Mouse (Mus musculus) cerebellum, postnatal 4 days (tissue): ENCODE results near the gene Mapk14.
"Not testable (repeated sequence)": the region's sequence is repeated elsewhere in the genome, so short reads cannot be mapped to it uniquely, and the experiment has no call there.

Experiments
- DNase-seq, 2 experiments: peaks; one replicate each; pipeline ENCODE4 v3.0.0; 2022; ENCODE audit warnings: low spot score in 2 of 2, mixed read lengths in 1 of 2

Mapk14 gene

DNA sequence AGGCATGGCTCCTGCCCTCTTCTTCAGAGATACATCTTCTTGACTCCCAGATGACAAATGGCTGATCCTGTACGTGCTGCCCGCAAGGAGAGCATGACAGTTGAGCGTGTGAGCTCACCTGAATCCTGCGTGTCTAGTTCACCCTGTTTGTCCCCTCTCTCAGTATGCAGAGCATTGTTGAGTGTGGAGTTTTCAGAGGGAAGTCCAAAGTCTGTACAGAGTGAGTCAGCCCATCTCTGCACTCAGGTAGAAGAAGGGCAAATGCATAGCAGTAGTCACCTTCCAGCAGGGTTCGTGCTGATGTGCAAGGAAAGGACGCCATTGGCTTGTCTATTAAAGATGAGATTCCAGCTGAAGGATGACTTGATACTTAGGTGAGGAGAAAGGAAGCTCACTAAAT lies 48.1 kb downstream of the Mapk14 start:
- DNase-seq, result no peak

DNA sequence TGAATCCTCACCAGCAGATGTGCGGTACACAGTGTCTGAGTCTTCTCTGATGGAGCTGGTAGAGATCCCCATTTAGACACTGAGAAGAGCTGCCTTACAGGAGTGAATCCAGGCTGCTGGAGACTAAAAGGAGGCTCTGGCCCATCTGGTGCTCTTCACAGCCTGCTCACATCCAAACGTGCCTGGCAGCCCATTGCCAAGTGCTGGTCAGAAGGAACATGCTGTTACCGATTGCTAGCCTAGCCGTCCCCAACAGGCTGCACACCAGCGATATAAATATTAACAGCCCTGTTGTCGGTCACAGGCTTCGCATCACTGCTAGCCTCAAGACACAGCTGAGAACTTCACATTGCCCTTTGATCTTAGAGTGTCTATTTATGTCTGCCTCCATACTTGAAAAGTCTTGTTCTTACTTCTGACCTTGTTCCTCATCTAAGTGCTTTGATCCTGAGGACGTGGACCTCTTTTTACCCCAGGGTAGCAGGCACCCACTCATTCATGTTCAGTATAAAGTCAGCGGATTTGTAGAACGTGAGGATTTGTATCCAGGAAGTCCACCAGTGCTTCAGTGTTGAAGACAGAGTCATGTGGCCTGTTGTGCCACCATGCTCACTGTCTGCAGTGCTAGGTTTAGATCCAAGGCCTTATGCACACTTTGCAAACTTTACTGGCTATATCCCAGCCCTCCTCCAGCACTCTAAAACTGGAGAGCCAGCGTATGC lies 52.2 kb downstream of the Mapk14 start:
- no peak for DNase-seq

DNA sequence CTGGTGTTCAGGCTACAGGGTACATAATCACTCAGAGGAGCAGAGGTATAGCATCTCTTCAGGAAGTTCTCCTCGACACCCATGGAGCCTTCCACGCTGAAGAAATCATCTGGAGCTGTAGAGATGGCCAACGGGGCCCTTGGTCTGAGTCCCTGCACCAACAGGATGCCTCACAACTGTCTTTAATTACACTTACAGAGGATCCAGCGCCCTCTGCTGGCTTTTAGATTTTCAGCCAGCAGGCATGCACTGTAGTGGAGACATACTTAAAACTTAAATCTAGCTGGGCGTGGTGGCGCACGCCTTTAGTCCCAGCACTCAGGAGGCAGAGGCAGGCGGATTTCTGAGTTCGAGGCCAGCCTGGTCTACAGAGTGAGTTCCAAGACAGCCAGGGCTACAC lies 52.8 kb downstream of the Mapk14 start:
- no peak for DNase-seq

DNA sequence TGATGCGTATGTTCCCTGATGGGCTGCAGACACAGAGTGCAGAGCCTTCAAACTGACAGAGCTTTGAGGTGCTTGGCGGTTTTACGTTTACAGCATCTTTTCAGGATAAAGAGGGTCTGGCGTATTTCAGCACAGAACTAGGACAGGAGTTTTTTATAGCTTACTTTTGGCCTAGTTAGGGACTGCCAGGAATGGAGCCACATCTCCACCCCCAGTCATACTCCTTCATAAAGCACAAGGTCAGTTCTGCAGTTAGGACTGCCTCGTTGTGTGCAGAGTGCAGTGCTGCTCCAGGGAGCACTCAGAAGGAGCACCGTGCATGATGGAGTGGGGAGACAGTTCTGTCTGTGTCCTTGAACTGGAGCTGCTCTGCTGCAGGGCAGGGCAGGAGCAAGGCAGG lies 54.6 kb downstream of the Mapk14 start:
- DNase-seq, result no peak

DNA sequence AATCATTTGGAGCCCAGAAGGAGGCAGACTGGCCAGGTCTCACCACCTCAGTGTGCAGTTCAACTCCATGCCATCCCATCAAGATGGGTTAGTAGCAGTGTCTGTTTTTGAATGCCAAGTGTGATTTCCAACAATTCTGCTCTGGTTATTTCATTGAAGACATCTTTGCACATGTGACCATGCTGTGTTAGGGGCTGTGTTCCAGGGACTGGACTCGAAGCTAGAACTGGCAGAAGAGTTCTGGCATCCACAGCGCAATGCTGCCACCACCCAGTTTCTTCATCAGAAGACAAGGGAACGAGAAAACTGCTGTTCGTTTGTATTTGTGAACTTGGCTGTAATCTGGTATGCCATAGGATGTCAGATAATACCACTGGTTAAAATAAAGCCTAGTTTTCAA lies 56.9 kb downstream of the Mapk14 start:
- no peak for DNase-seq

DNA sequence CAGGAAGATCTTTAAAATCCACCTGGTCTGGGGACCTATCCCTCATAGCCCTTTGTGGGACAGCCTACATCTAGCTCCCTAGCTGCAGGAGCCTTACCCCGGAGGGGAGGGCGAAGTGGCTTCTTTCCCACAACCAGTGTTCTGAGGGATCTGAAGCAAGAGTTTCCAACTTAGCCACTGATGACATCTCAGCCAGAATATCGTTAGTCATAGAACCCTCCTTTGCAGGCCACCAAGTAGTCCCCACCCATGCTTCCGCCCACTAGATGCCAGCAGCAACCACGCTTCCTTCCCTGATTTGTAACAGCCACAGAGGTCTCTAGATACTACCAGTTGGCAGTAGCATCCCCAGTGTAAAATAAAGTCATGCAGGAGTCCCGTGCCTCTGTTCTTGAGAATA lies 59.5 kb downstream of the Mapk14 start:
- no peak for DNase-seq

DNA sequence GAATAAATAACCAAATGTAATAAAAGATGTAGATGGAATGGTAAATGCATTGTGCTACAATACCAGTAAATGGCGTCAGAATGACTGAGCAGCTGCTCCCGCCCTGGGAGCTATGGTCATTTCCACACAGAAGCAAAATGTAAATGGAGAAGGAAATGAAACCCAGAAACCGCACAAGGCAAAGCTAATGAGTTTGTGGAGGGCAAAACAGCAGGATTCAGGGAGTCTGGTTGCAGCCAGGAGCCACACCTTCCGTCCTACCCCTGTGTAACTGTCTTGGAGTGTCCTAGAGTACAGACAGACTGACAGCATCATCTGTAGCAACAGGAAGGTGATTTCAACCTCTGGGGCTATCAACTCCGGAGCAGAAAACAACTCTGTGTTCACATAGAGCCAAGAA lies 65.3 kb downstream of the Mapk14 start:
- no peak for DNase-seq

DNA sequence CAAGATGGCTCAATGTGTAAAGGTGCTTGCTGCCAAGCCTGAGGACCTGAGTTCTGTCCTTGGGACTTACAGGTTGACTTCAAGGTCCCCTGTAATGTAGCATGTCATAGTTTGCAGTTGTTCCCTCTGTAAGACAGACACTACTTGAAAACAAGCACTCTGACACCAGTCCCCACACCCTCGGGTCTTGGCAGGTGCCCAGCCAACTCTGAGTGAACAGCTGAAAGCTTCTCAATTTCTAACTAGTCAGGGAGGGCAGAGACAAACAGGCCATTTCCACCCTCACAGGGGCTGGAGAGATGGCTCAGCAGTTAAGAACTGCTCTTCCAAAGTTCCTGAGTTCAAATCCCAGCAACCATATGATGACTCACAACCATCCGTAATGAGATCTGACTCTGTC lies 66.3 kb downstream of the Mapk14 start:
- DNase-seq, result no peak

DNA sequence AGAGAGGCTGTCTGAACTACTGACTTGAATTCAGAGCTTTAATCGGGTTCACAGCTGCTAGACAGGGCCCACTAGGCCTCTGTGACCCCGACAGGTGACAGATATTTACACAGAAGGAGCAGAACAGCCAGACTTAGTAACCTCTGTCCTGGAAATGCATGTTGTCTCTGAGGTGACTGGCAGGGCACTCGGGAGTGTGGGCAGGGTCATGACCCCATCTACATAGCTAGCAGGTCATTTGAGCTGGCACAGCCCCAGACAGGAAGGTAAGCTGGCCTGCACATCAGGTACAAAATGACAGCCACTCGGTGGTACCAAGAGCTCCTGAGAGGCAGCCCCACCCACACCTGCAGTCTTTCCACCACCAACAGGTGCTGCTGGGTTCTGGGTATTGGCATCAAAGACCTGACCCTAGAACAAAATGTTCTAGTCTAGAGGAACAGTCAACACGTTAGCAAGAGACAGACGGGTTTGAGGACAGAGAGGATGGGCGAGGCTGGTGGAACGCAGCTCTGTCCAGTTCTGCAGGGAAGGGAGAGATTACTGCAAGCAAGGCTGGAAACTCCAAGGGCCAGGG lies 69.7 kb downstream of the Mapk14 start:
- no peak for DNase-seq

DNA sequence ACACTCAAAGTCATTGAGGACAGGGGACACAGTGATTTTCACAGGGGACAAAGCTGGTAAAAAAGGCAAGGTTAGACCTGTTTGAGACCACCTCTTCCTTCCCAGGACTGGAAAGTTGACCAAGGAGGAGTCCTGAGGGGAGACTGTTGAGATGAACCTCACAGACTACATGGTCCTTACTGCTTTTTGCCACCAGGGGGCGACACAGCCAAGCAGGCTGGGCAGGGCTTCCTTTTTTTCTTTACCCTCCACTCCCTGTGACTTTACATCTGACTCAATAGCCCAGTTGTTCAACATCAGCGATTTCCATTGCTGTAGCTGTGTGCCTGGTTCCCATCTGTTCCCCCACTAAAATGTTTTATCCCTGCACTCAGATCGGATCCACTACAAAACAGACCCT lies 70.7 kb downstream of the Mapk14 start:
- DNase-seq, result peak; percentile 69 to 77

DNA sequence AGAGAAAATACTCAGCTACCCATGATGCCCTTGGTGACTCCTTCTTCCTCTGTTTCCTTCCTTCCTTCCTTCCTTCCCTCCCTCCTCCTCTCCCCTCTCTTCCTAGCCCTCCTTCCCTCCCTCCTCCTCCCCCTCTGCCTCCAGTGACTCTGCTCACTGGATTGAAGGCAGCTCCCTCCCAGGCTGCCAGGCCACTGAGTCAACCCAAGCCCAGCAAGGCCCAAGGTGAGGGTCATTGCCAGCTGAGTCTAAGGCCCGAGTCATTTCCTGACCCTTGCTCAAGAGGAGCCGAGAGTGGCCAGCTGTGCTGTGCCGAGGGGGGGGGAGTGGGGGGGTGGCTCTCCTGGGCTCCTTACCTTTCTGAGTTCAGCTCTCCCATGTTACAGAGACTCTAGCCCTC lies 75.1 kb downstream of the Mapk14 start:
- DNase-seq, result no peak

DNA sequence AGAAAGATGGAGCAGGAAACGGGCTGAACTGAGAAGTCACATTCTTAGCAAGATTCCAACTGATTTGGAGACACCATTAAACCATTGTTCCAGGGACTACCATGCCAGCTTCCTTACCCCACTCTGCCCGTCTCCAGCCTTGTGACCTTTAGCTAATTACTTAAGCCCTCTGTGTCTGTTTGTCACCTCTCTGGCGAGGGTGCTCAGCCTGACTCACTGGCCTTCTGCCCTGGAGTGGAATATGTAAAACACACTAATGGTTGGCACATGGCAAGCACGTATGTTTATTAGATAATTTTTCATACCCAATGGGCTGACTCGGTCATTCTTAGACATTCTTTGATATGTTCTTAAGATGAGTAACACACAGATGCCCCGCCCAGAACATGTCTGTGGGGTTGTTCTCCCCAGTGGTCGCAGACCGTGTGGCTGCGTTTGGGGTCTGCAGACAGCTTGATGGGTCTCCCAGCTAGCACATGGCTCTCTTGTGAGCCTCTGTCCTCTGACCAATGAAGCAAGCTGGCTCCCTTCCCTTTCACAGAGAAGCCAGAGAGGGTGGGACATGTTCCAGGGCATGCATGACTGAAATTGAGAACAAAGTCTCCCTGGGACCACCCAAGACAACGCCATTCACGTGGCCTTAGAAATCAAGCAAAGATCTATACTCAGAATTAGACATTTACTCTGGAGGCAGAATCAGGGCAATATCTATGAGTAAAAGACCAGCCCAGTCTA lies 75.8 kb downstream of the Mapk14 start:
- no peak for DNase-seq

DNA sequence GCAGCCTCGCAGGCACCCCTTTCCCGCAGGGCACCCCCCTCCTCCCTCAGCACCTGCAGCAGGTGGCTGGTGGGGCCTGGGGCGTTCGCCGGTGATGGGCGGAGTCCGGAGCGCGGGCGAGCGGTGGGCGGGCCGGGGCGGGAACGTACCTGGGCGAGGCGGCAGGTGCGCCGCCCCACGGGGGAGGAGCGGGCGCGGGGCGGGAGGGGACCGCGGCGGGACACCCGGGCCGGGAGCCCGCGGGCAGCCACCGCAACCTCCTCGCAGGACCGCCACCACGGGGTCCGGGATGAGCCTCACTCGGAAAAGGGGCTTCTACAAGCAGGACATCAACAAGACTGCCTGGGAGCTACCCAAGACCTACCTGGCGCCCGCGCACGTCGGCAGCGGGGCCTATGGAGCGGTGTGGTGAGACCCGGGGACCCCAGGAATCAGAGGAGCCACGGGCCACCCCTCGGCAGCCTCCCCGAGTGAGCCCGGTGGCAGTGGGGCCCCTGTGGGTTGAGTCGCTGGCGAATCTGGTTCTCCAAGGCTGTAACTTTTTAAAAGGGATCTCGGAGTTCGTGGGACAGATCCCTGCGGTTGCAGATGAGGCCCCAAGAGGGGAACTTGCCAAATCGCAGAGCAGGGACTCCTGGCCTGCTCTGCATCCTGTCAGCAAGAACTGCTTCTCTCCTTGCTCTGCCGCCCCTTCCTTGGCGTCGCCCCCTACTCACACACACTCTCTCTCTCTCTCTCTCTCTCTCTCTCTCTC lies 78.2 kb downstream of the Mapk14 start, which contains the start of gene Mapk13:
Gene Mapk13, plus strand, starts transcription at position 177 of the 754 bp plus-strand sequence.
- DNase-seq, result no peak

DNA sequence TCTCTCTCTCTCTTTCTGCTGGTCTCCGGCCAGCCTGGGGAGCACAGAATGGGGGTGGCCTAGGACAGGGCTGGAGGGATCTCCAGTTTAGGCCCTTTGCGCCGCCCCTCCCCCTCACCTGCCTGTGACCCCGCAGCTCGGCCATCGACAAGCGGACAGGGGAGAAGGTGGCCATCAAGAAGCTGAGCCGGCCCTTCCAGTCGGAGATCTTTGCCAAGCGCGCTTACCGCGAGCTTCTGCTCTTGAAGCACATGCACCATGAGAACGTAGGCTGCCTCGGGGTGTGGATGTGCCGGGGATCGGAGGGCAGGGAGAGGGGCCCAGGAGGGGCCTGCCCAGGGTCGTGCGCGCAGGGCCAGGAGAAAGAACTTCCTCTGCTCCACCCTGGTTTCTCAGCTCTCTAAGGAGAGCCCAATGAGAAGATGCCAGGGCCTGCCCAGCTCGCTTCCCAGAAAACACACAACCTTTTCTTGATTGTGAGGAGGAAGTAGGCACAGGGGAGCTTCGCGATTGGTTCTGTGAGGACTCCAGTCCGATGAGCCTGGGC lies 78.8 kb downstream of the Mapk14 start:
- no peak for DNase-seq

DNA sequence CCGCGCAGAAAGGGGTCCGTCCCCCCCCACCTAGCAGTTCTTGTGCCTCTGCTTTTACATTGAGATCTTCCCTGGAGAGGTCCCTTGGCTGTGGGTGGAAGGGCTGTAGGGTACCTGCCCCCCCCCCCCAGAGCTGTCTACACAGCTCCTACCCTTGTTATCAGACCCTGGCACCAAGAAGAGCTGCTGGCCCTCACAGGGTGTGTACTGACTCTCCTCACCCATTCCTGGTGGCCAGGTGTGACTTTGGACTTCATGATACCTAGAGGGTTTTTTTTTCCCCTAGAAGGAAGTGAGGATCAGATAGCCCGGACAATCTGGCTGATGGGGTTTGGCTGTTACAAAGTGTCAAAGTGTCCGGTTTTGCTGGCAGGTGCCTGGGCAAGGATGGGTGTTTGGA lies 80.2 kb downstream of the Mapk14 start:
- no peak for DNase-seq

DNA sequence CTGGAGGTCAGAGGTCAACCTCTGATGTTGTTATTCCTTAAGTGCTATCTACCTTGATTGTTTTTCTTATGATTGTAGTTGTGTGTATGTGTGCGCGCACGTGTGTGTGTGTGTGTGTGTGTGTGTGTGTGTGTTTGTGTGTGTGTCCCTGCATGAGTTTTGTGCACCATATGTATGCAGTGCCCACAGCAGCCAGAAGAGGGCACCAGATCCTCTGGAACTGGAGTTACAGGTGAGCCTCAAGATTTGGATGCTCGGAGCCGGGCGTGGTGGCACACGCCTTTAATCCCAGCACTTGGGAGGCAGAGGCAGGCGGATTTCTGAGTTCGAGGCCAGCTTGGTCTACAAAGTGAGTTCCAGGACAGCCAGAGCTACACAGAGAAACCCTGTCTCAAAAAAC lies 83.2 kb downstream of the Mapk14 start:
- DNase-seq, result not testable (repeated sequence)

DNA sequence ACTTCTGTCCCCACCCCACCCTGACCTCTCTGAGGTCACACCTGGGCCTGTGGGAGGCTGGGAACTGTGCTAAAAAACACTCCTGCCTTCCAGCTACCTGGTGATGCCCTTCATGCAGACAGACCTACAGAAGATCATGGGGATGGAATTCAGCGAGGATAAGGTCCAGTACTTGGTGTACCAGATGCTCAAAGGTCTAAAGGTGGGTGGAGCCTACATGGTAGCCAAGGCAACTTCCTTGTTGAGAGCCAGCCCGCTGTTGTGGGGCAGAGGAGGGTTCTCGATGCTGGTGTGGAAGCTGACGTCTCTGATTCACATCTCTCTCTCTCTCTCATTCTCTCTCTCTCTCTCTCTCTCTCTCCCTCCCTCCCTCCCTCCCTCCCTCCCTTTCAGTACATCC lies 84.0 kb downstream of the Mapk14 start:
- DNase-seq, result no peak

DNA sequence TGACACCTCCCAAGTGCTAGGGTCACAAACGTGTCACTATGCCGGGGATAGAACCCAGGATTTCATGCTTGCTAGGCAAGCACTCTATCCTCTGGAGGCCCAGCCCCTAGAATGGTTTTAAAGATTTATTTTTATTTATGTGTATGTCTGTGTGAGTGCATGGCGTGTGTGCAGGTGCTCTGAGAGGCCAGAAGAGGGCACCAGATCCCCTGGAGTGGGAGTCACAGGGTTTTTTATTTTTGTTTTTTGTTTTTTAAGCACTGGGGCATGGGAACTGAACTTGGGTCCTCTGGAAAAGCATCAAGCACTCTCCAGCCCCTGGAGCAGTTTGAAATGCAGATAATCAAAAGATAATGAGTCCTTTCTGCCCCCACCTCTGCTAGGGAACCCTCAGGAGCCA lies 85.7 kb downstream of the Mapk14 start:
- no peak for DNase-seq

DNA sequence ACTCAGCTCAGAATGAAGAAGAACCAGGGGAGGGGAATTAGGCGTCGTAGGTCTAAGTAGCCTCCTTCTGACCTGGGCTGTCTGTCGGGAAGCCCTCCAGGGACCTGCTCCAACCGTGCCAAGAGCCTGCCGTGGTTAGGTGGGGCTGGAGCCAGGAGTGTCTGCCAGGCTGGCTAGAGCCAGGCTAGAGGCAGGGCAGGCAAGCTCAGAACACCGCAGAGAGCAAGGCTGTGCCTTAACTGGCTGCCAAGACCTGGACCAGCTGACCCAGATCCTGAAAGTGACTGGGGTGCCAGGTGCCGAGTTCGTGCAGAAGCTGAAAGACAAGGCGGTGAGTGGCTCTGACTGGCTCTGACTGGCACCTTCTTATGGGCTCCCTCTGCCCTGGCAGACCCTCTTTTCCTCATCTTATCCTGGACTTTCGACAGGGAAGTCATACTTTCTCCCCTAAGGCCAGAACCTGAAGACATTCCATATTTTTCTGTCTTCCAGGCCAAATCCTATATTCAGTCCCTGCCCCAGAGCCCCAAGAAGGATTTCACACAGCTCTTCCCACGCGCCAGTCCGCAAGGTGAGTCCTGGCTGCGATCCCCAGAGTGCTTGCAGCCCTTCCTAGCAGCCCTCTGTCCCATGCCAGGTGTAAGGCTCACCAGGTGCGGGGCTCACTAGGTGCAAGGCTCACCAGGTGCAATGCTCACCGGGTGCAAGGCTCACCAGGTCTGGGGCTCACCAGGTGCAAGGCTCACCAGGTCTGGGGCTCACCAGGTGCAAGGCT lies 86.3 kb downstream of the Mapk14 start:
- DNase-seq, result peak in 1 of 2 experiments; percentile 76

DNA sequence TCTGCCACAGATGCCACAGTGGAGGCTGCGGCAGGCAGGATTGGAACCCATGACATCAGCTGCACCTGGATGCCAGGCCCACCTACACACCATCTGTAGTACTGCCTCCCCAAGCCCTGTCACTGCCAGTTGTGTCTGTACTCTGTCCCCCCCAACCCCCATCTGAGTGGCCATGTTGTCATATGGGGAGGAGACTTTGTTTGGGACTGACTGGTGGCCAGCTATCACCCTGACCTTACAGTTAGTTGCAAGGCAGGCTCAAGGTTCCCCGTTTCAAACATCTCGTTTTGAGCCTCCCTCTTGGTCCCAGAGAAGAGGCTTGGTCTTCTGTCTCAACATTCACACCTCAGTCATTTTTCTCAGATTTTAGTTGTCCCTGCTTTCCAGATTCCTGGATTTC lies 88.6 kb downstream of the Mapk14 start:
- DNase-seq, result no peak

DNA sequence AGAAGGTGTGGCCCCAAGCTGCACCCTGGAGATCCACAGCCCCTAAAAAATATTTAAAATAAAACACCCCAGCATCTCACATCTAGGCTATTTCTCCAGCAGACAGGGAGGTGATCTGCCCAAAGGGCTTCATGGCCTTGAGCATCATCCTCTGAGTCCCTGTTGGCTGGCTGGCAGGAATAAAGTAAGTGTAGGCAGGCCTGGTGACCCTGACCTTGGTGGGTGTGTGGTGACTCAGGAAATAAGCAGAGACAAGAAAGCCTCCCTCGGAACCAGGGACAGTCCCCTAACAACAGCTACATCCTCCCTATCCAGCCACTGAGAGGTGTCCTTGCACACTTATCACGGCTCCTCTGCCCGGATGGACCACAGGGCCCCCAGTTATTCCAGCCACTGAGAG lies 89.7 kb downstream of the Mapk14 start:
- no peak for DNase-seq
